Mouse (Mus musculus): ENCODE measurements around the gene Col18a1. TPM values are rescaled to one million over a fixed set of nuclear protein-coding genes. Genes with fewer than 3 reads are reported as not detected.

Col18a1 gene
- total RNA-seq, 2 experiments from 2014 or later: 3.1 to 4.4 TPM

GRCm38 (mm10) chr10:77182804-77183331 is 16.5 kb upstream of the Col18a1 start:
- DNase-seq: no peak

GRCm38 (mm10) chr10:77180110-77180509 is 13.8 kb upstream of the Col18a1 start:
- no peak for DNase-seq

DNA sequence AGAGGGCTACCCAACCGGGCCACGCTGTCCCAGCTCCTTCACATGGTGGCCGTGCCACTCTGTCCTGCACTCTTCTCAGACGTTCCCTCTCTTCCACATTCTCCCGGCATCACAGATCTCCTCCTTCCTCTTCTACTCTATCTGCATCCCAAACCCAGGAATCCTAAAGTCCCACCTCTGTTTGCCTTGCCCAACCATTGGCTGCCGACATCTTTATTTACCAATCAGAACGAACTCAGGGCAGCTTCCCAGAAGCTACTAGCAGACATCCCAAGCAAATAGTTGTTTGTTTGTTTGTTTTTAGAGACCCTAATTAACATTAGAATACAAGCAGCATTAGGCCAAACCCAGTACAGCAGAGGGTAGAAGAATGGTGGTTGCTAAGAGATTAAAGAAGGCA is 12.3 kb upstream of the Col18a1 start:
- DNase-seq: no peak

GRCm38 (mm10) chr10:77170400-77170799 is 4.1 kb upstream of the Col18a1 start:
- no peak for DNase-seq

- DNase-seq: no peak
Measured at GRCm38 (mm10) chr10:77165318-77165945, 916 bp downstream of the Col18a1 start.

DNA sequence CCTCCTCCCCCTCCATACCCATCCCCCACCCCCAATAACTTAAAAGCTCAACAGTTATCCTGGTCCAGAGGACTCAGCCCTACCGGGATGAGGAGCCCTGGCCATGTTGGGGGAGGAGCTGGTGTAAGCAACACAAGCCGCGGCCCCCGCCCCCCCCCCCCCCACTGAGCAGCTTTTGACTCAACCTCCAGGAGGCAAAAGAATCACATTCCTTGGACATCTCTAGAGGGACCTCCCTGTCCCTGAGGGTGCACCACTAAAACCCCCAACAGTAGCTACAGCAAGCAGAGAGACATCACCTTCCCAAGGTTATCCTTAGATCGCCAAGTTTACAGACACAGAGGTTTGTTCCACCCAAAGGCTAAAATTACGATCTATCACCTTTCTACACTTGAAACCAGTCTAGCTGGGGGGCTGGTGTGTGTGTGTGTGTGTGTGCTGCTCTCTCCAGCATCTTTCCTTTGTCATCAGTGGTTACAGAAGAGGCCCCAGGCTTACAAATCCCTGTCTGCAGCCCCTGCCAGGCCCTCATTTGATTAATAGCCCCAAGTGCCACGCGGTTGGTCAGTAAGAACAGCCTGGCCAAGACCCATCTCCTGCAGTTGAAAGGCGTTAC is 1.8 kb downstream of the Col18a1 start:
- no peak for DNase-seq

- DNase-seq: no peak
Measured at GRCm38 (mm10) chr10:77164041-77164436, 2.3 kb downstream of the Col18a1 start.

GRCm38 (mm10) chr10:77163392-77163977 is 2.9 kb downstream of the Col18a1 start:
- DNase-seq: no peak

GRCm38 (mm10) chr10:77159573-77159972 is 6.8 kb downstream of the Col18a1 start:
- DNase-seq: no peak

- DNase-seq: no peak
Measured at GRCm38 (mm10) chr10:77158948-77159347, 7.4 kb downstream of the Col18a1 start.

- no peak for DNase-seq
Measured at GRCm38 (mm10) chr10:77157245-77158019, 8.9 kb downstream of the Col18a1 start.

DNA sequence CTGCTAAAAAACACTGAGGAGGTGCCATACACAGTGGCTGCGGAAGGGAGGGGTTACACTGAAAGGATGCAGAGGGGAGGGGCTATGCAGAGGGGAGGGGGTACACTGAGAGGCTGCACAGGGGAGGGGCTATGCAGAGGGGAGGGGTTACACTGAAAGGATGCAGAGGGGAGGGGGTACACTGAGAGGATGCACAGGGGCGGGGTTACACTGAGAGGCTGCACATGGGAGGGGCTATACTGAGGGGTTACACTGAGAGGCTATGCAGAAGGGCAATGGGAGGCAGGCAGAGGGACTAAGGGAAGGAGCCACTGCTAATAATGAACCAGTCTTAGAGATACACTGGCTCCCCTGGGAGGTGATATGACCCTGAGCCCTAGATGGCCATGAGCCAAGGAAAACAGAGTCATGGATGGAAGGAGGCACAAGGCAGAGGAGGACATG is 14.1 kb downstream of the Col18a1 start:
- no peak for DNase-seq

DNA sequence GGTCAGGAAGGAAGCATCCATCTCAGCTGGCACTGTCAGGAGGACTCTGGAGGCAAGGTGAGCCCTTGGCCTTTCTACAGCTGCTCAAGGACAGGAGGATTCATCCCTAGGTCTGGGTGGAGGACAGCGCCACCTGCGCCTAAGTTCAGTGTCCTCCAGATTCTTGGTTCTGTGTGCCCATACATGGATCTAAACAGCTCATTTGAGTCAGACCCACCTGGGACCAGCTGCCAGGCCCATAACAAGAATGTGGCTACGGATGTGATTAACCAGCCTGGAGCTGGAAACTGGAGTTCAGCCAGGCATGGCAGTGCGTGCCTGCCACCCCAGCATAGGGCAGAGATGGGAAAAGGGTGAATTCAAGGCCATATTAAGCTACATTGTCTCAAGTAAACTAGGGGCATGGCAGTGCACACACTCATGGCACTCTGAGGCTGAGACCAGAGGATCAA is 14.8 kb downstream of the Col18a1 start:
- no peak for DNase-seq

DNA sequence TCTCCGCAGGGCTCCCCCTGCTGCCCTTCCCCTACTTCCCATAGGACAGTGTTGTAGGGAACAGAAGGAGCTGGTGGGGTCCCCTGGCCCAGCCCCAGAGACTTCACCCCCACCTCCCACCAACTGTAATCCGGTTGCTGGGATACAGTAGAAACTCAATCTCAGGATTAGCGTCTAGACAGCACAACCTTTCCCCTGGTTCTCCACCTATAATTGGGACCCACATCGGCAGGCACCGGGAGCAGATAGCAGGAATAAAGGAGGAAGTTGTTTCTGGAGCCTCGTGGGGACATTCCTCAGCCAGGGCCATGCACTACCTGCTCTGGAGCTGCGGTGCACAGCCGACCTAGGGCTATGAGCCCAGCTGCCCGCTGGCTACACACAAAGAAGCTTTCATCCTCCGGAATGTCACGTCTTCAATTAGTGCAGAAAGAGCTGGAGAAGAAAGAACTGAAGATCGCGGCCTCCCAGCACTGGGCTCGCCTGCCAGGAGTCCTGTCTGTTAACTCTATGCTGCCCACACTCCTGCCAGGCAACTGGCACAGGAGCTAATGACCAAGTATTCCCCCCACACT is 15.3 kb downstream of the Col18a1 start:
- no peak for DNase-seq

DNA sequence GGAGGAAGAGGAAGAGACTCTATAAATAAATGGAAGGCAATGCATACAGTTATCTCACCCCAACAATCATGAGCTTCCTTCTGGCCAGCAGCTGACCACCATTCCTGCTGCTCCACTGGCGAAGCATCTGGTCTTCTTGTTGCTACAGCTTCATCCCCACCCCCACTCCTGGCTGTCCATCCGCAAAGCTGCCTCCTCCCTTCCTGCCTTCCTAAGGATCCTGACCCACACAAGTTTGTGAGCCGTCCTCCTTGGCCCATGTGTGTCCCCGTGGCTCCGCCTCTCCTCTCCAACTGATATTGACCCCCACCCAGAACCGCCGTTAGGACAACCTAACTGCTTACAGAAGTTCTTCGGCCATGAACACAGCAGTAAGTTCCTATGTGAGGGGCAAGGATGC is 16.3 kb downstream of the Col18a1 start:
- no peak for DNase-seq

DNA sequence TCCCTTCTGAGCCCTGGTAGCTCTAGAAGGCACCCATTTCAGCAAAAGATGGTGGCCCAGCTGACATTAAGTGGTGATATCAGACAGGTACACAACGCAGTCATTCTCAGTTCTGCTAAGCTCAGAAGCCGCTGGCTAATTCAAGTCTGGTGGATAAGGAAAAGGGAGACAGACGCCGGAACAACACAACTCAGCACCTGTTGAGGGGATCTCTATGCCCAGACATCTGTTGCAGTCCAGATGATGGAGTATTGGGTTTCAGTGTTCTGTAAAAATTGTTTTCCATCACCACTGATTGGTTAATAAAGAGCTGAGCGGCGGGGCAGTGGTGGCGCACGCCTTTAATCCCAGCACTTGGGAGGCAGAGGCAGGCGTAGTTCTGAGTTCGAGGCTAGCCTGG is 18.8 kb downstream of the Col18a1 start:
- DNase-seq: no peak

GRCm38 (mm10) chr10:77146901-77147463 is 19.4 kb downstream of the Col18a1 start:
- no peak for DNase-seq

DNA sequence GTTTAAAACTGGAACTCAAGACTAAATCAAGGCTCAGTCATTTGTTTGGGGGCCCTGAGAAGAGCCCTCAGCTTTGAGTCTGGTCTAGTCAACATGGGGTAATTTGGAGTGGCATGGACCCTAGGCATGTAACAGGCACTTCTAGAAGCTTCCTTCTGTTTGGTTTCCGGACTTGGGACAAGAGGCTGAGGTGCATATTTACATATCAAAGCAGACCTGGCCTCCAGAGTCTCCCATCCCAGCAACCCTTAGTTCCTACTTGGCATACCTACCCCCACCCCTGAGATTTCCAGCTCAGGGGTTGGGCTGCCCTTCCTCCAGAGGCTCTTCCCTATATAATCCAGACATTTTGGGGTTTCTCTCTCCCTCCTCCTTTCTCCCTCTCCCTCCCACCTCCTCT is 20.4 kb downstream of the Col18a1 start:
- DNase-seq: no peak

- no peak for DNase-seq
Measured at GRCm38 (mm10) chr10:77144372-77144771, 22.0 kb downstream of the Col18a1 start.

DNA sequence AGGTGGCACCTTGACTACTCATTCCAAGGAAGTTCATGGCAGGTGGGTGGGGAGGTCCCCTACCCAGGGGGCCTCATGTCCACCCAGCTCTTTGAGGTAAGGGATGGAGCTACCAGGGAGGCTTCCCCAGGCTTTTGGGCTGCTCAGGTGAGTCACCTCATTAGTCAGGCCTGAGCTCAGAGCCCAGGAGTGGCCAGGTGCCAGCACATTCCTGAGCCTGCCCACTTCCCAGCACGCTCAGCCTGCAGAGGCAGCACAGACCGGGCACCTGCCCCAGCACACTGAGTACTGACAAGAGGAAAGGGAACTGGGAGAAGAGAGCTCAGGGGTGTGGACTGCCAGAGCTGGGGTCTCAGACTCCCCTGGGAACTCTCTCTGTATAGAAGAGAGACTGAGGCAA is 24.0 kb downstream of the Col18a1 start:
- DNase-seq: no peak

DNA sequence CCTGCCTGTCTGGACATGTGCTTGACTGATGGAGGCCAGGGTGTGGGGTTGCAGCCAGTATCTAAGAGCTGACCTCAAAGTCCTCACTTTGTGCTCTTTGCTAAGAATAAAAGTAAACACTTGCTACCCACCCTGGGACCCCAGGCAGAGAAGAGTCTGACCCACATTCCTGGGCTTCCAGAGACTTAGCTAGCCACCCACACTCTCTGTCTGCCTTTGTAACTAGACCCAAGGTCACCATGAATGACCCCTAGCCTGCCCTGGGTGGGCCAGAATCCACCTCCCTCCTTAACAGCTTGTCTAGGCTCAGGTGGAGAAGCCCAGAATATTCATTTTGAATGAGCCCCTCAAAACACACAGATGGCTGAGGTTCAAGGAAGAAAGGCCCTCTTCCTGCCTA is 28.0 kb downstream of the Col18a1 start:
- DNase-seq: no peak

- no peak for DNase-seq
Measured at GRCm38 (mm10) chr10:77136205-77136604, 30.1 kb downstream of the Col18a1 start.

Measured in layer of hippocampus, postnatal 36 days (tissue).